Mouse (Mus musculus): Measurements from ENCODE around the gene Mob3b. TPM values are rescaled to one million over a fixed set of nuclear protein-coding genes. Genes with fewer than 3 reads are reported as not detected.
"Not testable (repeated sequence)": the region's sequence is repeated elsewhere in the genome, so short reads cannot be mapped to it uniquely, and the experiment has no call there.

Mob3b gene
- total RNA-seq, 2 experiments from 2014 or later, result 32.8 to 36.2 TPM

- DNase-seq (ENCODE audit: low spot score in 2 of 2), result no peak
Measured at GRCm38 (mm10) chr4:34974795-34975194, 182.5 kb downstream of the Mob3b start.

DNA sequence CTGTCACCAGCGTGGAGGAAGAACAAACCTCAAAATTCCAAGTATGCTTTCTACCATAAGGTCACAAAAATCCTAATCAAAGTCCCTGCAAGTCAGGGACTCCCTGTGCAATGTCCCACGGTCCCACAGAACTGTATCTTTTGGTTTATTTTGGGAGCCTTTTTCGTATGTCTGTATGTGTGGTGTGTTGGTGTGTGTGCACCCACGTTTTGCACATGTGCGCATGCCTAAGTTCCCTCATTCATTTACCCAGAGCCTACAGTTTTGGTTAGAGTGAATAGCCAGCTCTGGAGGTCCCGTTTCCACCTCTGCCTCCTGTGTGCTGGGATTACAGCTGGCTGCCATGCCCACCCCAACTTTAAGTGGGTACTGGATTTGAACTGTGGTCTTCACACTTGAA, 189.7 kb downstream of the Mob3b start:
- DNase-seq (ENCODE audit: low spot score in 2 of 2), result no peak

- no peak for DNase-seq (ENCODE audit: low spot score in 2 of 2)
Measured at GRCm38 (mm10) chr4:34966336-34966957, 190.8 kb downstream of the Mob3b start.

- no peak for DNase-seq (ENCODE audit: low spot score in 2 of 2)
Measured at GRCm38 (mm10) chr4:34964906-34965305, 192.4 kb downstream of the Mob3b start.

DNA sequence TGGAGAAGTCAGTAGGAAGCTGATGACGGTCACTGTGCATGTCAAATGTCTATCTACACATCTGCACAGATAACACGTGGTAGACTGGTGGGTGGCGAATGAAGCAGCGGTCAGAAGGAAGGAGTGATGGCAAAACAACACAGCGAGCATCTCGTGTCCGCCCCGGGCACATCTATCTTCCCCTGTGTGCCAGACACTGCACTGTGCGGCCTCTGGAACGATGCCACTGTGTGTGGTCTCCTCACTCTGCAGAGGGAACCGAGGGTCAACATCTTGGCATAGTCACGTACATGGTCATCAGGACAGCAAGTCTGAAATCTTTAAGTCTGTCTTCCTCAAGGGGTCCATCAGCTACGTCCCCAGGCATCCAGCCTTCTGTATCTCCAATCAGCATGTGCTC, 193.3 kb downstream of the Mob3b start:
- no peak for DNase-seq (ENCODE audit: low spot score in 2 of 2)

- DNase-seq (ENCODE audit: low spot score in 2 of 2), result no peak
Measured at GRCm38 (mm10) chr4:34960781-34961560, 196.3 kb downstream of the Mob3b start.

- no peak for DNase-seq (ENCODE audit: low spot score in 2 of 2)
Measured at GRCm38 (mm10) chr4:34959477-34959876, 197.8 kb downstream of the Mob3b start.

DNA sequence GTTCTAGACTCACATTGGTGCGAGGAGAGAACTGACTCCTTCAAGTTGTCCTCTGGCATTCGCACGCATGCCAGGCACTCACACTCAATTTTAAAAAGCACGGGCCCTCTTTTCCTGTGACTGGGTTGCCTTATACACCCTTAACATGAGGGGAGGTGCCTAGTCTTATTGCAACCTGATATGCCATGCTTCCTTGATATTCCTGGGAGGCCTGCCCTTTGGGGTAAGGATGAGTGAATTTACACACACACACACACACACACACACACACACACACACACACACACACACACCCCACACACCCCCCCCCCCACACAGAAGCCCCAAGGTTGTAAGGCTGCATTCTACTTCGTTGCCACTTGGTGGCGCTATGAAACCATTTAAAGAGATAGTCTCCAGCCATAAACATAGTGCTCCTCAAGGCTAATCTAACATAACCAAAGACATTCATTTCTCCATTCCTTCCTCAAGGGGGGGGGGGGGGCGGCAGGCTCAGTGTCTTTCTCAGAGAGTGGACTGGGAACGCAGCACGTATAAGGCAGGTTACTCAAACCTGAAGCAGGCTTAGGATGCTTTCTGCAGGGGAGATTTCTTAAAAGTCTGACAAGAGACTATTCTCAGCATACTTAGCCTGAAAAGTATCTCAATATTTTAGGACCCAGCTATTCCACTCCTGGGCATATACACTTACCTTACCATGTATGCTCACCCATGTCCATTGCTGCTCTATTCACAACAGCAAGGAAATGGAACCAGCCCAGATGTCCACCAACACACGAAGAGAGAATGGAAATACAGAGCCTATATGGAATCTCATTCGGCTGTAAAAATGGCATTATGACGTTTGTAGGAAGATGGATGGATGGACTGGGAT, 198.9 kb downstream of the Mob3b start:
- no peak for DNase-seq (ENCODE audit: low spot score in 2 of 2)

- DNase-seq (ENCODE audit: low spot score in 2 of 2), result no peak
Measured at GRCm38 (mm10) chr4:34953716-34954115, 203.6 kb downstream of the Mob3b start.

DNA sequence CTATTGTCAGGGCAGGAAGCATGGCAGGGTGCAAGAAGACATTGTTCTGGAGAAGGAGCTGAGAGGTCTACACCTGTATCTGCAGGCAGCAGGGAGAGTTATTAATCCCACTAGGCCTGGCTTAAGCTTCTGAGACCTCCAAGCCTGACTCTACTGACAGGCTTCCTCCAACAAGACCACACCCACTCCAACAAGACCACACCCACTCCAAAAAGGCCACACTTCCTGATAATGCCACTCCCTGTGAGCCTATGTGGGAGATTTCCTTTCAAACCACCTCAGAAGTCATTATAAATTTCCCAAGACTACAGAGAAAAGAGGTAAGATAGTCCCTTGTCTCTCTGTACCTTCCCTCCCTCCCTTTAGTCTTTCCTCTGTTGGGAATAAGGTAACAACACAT, 210.1 kb downstream of the Mob3b start:
- DNase-seq (ENCODE audit: low spot score in 2 of 2), result no peak

DNA sequence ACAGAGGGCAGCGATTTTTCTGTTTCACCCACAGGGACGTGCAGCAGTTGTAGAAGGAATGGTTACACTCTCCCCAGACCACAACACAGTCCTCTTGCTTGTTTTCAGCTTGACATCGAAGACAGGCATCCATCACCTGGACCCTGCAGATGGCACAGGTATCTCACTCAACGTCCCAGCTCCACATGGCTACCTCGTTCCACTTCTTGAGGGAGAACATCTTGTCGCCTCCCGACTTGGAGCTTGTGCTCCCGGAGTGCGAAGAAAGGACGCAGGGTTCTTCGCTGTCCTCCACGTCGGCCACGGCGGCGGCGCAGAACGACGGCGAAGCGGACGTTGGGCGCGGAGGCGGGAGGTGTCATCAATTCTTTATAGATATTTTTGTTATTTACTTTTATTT, 216.2 kb downstream of the Mob3b start:
- DNase-seq (ENCODE audit: low spot score in 2 of 2), result no peak

- DNase-seq (ENCODE audit: low spot score in 2 of 2), result not testable (repeated sequence)
Measured at GRCm38 (mm10) chr4:34928386-34928785, 228.9 kb downstream of the Mob3b start.

DNA sequence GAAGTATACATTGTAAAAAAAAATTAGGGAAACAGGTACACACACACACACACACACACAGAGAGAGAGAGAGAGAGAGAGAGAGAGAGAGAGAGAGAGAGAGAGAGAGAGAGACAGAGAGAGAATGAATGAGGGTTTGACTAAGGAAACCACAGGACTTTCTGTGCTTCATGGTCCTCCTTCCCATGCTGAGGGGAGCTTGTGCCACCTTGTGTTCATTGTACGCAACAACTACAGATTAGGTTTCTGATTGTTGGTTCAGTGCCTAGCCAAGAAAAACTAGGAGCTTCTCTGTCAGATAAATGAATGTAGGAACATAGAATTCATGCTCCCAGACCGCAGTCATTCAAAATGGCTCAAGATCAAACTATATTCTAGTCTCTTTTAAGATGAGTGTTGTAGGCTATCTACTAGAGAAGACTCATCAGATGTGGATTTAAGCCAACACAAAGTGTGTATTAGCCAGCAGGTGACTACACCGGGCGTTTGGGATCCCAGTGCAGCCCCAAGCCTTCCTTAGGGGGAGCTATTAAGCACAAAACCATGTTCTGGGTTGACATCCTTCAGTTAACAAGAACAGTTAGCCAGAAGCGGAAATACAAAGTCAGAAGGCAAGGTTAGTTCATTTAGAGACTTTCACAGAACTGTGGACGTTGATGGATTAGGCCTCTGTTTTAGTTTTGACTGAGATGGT, 235.0 kb downstream of the Mob3b start:
- no peak for DNase-seq (ENCODE audit: low spot score in 2 of 2)

- DNase-seq (ENCODE audit: low spot score in 2 of 2), result no peak
Measured at GRCm38 (mm10) chr4:34917400-34917799, 239.9 kb downstream of the Mob3b start.

DNA sequence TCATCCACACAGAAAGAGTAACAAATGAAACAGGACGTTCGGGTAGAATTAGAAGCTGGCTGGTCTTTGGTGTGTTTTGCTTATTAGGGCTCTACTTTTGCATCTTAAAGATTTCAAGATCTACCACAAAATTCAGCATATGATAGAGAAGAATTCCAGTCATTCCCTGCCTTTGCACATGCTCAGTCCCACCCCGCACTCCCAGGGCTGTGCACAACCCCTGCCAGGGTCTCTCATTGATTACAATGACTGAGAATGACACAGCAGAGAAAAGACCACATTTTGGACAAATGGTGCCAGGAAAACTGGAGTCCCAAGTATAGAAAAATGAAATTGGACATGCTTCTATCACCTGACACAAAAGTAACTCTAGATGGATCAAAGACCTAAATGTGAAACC, 245.1 kb downstream of the Mob3b start:
- no peak for DNase-seq (ENCODE audit: low spot score in 2 of 2)

- DNase-seq (ENCODE audit: low spot score in 2 of 2), result no peak
Measured at GRCm38 (mm10) chr4:34911401-34911800, 245.9 kb downstream of the Mob3b start.

- DNase-seq (ENCODE audit: low spot score in 2 of 2), result no peak
Measured at GRCm38 (mm10) chr4:34908127-34908526, 249.2 kb downstream of the Mob3b start.

DNA sequence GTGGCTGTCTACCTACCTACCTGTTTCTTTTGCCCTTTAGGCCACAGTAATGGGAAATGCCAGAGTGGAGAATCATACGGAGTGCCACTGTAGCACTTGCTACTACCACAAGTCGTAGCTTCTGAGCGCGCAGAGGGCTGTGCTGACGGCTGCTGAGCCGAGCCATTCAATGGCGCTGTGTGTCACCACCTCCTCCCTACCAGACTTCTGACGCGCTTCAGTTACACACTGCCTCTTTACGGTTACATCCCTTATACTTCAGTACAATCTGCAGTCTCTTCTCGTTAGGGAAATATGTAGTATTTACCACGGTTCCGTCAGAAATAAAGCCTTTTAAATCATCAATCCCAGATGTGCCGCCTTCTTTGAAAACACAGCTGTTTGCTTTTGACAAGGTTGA, 250.3 kb downstream of the Mob3b start:
- no peak for DNase-seq (ENCODE audit: low spot score in 2 of 2)

GRCm38 (mm10) chr4:34906151-34906550, 251.1 kb downstream of the Mob3b start:
- no peak for DNase-seq (ENCODE audit: low spot score in 2 of 2)

GRCm38 (mm10) chr4:34905396-34905795, 251.9 kb downstream of the Mob3b start:
- DNase-seq (ENCODE audit: low spot score in 2 of 2), result no peak

GRCm38 (mm10) chr4:34901582-34901981, 255.7 kb downstream of the Mob3b start:
- not testable (repeated sequence) for DNase-seq (ENCODE audit: low spot score in 2 of 2)
